Mouse (Mus musculus) thymus, adult 2 months (tissue): ENCODE results near the gene Gm3336. TPM values are rescaled to one million over a fixed set of nuclear protein-coding genes. Genes with fewer than 3 reads are reported as not detected.

Experiments
- DNase-seq: peaks from one replicate; pipeline ENCODE4 v3.0.0; 2021
- H3K27ac ChIP-seq: fragments of 200-500 bp; 2 replicates; pipeline ENCODE4 v1.5.1; 2012; ENCODE audit warnings: low read length, control low read depth; ENCODE audit not compliant: control insufficient read depth, insufficient read depth
- H3K27me3 ChIP-seq: fragments of 200-500 bp; 2 replicates; pipeline ENCODE4 v1.6.1; 2012; ENCODE audit warnings: mild to moderate bottlenecking, low read length, moderate library complexity, mixed read lengths; ENCODE audit not compliant: control insufficient read depth, insufficient read depth
- H3K36me3 ChIP-seq: fragments of 200-500 bp; 2 replicates; pipeline ENCODE4 v1.6.1; 2012; ENCODE audit warnings: mild to moderate bottlenecking, low read length, moderate library complexity; ENCODE audit not compliant: control insufficient read depth, insufficient read depth
- H3K4me1 ChIP-seq: fragments of 200-500 bp; replicated peaks from 2 replicates; pipeline ENCODE4 v1.6.1; 2012; ENCODE audit warnings: low read length; ENCODE audit not compliant: control insufficient read depth, insufficient read depth
- H3K4me3 ChIP-seq: fragments of 200-500 bp; 2 replicates; pipeline ENCODE4 v1.5.1; 2012; ENCODE audit warnings: mild to moderate bottlenecking, low read length, control low read depth, moderate library complexity; ENCODE audit not compliant: control insufficient read depth, insufficient read depth
- CTCF ChIP-seq: fragments of 200-500 bp; IDR thresholded peaks from 2 replicates; pipeline ENCODE4 v1.5.1; 2012; ENCODE audit warnings: mild to moderate bottlenecking, control low read depth, low read length, moderate library complexity, borderline replicate concordance; ENCODE audit not compliant: control insufficient read depth, poor library complexity, insufficient read depth; ENCODE audit errors: extremely low read depth
- POLR2A ChIP-seq: fragments of 200-500 bp; IDR thresholded peaks from 2 replicates; pipeline ENCODE4 v1.6.1; 2012; ENCODE audit warnings: mild to moderate bottlenecking, low read length, control low read depth, moderate library complexity; ENCODE audit not compliant: control insufficient read depth, poor library complexity, insufficient read depth; ENCODE audit errors: extremely low read depth
- WGBS: fragments of 180-500 bp; shearing (Covaris S2); methylation state at CpG from one replicate; pipeline ENCODE4 v1.1.7; 2018; 5-methylcytosine and 5-hydroxymethylcytosine counted together
- polyA plus RNA-seq: library from polyadenylated mRNA; depleted of rRNA; stranded (reverse); fragments of >200 nt; gene quantifications from 2 replicates; pipeline ENCODE4 v1.2.3, GENCODE M21; 2012

The Gm3336 gene
- polyA plus RNA-seq, 1 experiment, result 0.50 TPM

- TF ChIP-seq POLR2A (no peak), CTCF (no peak)
- Histone ChIP-seq H3K27ac (no peak overlapping the region), H3K4me3 (no peak overlapping the region), H3K27me3 (no peaks in the 10 kb centered on the region), H3K4me1 (peaks cover 4% of the 10 kb centered on the region; the same call in 1 of the 2 replicates), H3K36me3 (0 out of 2 replicates have a peak, but pooled peaks cover 3% of the 10 kb centered on the region)
- DNase-seq, result no peak
- 66% methylated on average over 3 of the region's 3 CpGs for WGBS
Measured at GRCm38 (mm10) chr8:70682692-70683091, 35.7 kb upstream of the Gm3336 start.

GRCm38 (mm10) chr8:70684291-70684690 is 34.1 kb upstream of the Gm3336 start:
- TF ChIP-seq CTCF (no peak), POLR2A (no peak)
- no peak overlapping the region for H3K27ac ChIP-seq
- H3K36me3 ChIP-seq, result no peaks in the 10 kb centered on the region
- no peaks in the 10 kb centered on the region for H3K27me3 ChIP-seq
- H3K4me3 ChIP-seq, result no peak overlapping the region
- DNase-seq, result no peak
- H3K4me1 ChIP-seq, result peaks cover 4% of the 10 kb centered on the region; the same call in 1 of the 2 replicates
- 81% methylated on average over 7 of the region's 7 CpGs for WGBS

GRCm38 (mm10) chr8:70687576-70687975 is 30.8 kb upstream of the Gm3336 start:
- H3K4me1 ChIP-seq, result peaks cover 6% of the 10 kb centered on the region; the same call in 1 of the 2 replicates
- DNase-seq, result no peak
- H3K36me3 ChIP-seq, result no peaks in the 10 kb centered on the region
- H3K27me3 ChIP-seq, result no peaks in the 10 kb centered on the region
- no peak overlapping the region for H3K27ac ChIP-seq
- 92% methylated on average over 8 of the region's 8 CpGs for WGBS
- H3K4me3 ChIP-seq, result no peak overlapping the region
- TF ChIP-seq CTCF (no peak), POLR2A (no peak)

GRCm38 (mm10) chr8:70688136-70688535 is 30.2 kb upstream of the Gm3336 start:
- WGBS, result 99% methylated on average over 3 of the region's 3 CpGs
- Histone ChIP-seq H3K36me3 (no peaks in the 10 kb centered on the region), H3K27me3 (no peaks in the 10 kb centered on the region), H3K27ac (no peak overlapping the region), H3K4me3 (no peak overlapping the region), H3K4me1 (peaks cover 7% of the 10 kb centered on the region)
- no peak for DNase-seq
- no peak for TF ChIP-seq POLR2A
- TF ChIP-seq CTCF, result no peak

GRCm38 (mm10) chr8:70689892-70690390 is 28.4 kb upstream of the Gm3336 start:
- H3K4me3 ChIP-seq, result no peak overlapping the region
- WGBS, result 97% methylated on average over 5 of the region's 5 CpGs
- no peaks in the 10 kb centered on the region for H3K27me3 ChIP-seq
- no peak overlapping the region for H3K27ac ChIP-seq
- no peak for DNase-seq
- no peaks in the 10 kb centered on the region for H3K36me3 ChIP-seq
- peaks cover 23% of the 10 kb centered on the region for H3K4me1 ChIP-seq
- TF ChIP-seq POLR2A, result no peak
- no peak for TF ChIP-seq CTCF

GRCm38 (mm10) chr8:70691230-70691629 is 27.1 kb upstream of the Gm3336 start:
- no peak overlapping the region for H3K27ac ChIP-seq
- H3K4me3 ChIP-seq, result no peak overlapping the region
- H3K4me1 ChIP-seq, result peaks cover 35% of the 10 kb centered on the region
- no peak for TF ChIP-seq CTCF
- no peak for TF ChIP-seq POLR2A
- DNase-seq, result no peak
- no peaks in the 10 kb centered on the region for H3K27me3 ChIP-seq
- no peaks in the 10 kb centered on the region for H3K36me3 ChIP-seq
- WGBS, result 96% methylated on average over 4 of the region's 4 CpGs
